Comparison of ENCODE assay signal across 8 mouse cellular contexts in the genomic region with DNA sequence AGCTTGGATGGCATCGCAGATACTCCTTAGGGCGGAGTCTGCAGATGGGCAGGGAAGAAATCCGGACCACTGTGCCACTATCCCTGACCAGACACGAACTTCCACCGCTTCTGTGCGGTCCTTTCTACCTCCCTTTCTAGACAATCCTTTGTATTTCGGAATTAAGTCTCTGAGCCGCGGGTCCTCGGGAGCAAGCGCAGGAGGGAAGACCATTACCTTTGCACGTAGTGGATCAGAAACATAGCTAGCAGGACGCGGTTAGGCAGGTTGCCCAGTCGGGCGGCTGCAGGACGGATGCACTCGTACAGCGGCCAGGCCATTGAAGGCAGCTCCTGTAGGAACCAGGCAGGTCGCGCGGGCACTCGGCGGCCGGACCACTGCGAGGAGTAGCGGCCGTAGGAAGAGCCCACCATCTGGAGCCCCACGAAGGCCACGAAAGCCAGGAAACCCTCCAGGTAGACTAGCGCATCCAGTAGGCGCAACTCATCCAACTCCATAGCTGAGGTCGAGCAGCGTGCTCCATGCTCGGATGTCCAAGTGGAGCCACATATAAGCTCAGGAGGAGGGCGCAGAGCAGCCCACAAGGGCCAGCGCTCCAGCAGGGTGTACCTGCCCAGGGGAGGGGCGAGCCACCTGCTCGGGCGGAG. TPM values are rescaled to one million over a fixed set of nuclear protein-coding genes. Genes with fewer than 3 reads are reported as not detected.
A peak's percentile ranks its signal among the peaks of the same experiment; 100 is the strongest.
DNase-seq lines count a peak whose midpoint lies in the region; ATAC-seq and TF ChIP-seq lines count a peak whose summit lies in the region.

No protein-coding gene starts in this region.

- H3K4me2 ChIP-seq in limb, embryonic 13.5 days (replicated peaks): peak overlapping the region; percentile 92
- peak overlapping the region; percentile 95 for H3K4me2 ChIP-seq in midbrain, embryonic 15.5 days

- peak; percentile 7; the same call in 1 of the 2 replicates for ATAC-seq in limb, embryonic 13.5 days (ENCODE audit: low FRiP score, low read depth)
- peak; percentile 92 for ATAC-seq in midbrain, embryonic 15.5 days (replicated peaks)

- TF ChIP-seq POLR2A in embryonic fibroblast, embryonic 13.5 days (IDR thresholded peaks at IDR 0.05; ENCODE audit: low read depth, low read length): no peak

- H3K4me1 ChIP-seq in embryonic fibroblast, embryonic 13.5 days (ENCODE audit: control insufficient read depth, insufficient read depth, low read length): 0 out of 2 replicates have a peak, but pooled peaks cover 4% of the 10 kb centered on the region
- peaks cover 18% of the 10 kb centered on the region for H3K4me1 ChIP-seq in limb, embryonic 13.5 days
- peaks cover 21% of the 10 kb centered on the region for H3K4me1 ChIP-seq in midbrain, embryonic 15.5 days

- peak; percentile 54 to 65 for DNase-seq in layer of hippocampus, postnatal 10 days (ENCODE audit: low spot score in 2 of 2)
- DNase-seq in layer of hippocampus, adult 9-10 months (ENCODE audit: low spot score): no peak
- peak; percentile 38 for DNase-seq in NIH3T3 (ENCODE audit: low read depth)
- peak; percentile 46 to 47 for DNase-seq in heart, postnatal 14 days
- DNase-seq in frontal cortex, postnatal 25 days (ENCODE audit: low spot score in 2 of 2): no peak

- TF ChIP-seq CTCF in embryonic fibroblast, embryonic 13.5 days (IDR thresholded peaks at IDR 0.05; ENCODE audit: borderline replicate concordance, insufficient read depth, low read length): no peak

- peaks cover 26% of the 10 kb centered on the region for H3K36me3 ChIP-seq in limb, embryonic 13.5 days
- H3K36me3 ChIP-seq in midbrain, embryonic 15.5 days (replicated peaks): peaks cover 17% of the 10 kb centered on the region

- intact Hi-C loops in heart, postnatal 14 days (cut with DNase I): loop anchor here (5.0 kb wide), 3 partner anchors 54 to 104 kb away; a partner anchor contains a TSS

- no peaks in the 10 kb centered on the region for H3K9me3 ChIP-seq in limb, embryonic 13.5 days
- H3K9me3 ChIP-seq in midbrain, embryonic 15.5 days: no peaks in the 10 kb centered on the region

- H3K4me3 ChIP-seq in embryonic fibroblast, embryonic 13.5 days (ENCODE audit: insufficient read depth, low read length): peak overlapping the region; percentile 79
- H3K4me3 ChIP-seq in limb, embryonic 13.5 days: peak overlapping the region; percentile 99
- H3K4me3 ChIP-seq in midbrain, embryonic 15.5 days: peak overlapping the region; percentile 99

- peak overlapping the region; percentile 75 for H3K9ac ChIP-seq in limb, embryonic 13.5 days
- H3K9ac ChIP-seq in midbrain, embryonic 15.5 days: peak overlapping the region; percentile 59

- no peak overlapping the region for H3K27ac ChIP-seq in embryonic fibroblast, embryonic 13.5 days (ENCODE audit: insufficient read depth, low read length)
- H3K27ac ChIP-seq in limb, embryonic 13.5 days: no peak overlapping the region
- peak overlapping the region; percentile 38; the same call in 1 of the 2 replicates for H3K27ac ChIP-seq in midbrain, embryonic 15.5 days

- WGBS in limb, embryonic 13.5 days: under 1% methylated on average over 40 of the region's 40 CpGs
- WGBS in midbrain, embryonic 15.5 days: under 1% methylated on average over 40 of the region's 40 CpGs

- no peaks in the 10 kb centered on the region for H3K27me3 ChIP-seq in limb, embryonic 13.5 days
- no peaks in the 10 kb centered on the region for H3K27me3 ChIP-seq in midbrain, embryonic 15.5 days (replicated peaks)

RNA-seq across cellular contexts. Expression of a gene that starts 0.4 kb away (rescaled TPM):
- total RNA-seq in layer of hippocampus, postnatal 10 days (2021): 10 to 100 TPM; 22.9 TPM
- polyA plus RNA-seq in embryonic fibroblast, embryonic 13.5 days (2011; ENCODE audit: insufficient read length, low read depth, missing spikeins): 2.8 and 3.2 TPM in 2 replicates
- total RNA-seq in heart, postnatal 14 days (2021): 1 to 10 TPM; 1.6 to 1.7 TPM
- polyA plus RNA-seq in limb, embryonic 13.5 days (2015; fragmentation: Nextera tagmentation; extraction: Ambion mirVana): 36.1 TPM in 2 replicates
- 30.0 and 30.6 TPM in 2 replicates for polyA plus RNA-seq in midbrain, embryonic 15.5 days (2015; fragmentation: Nextera tagmentation; extraction: Ambion mirVana)

Comparison
In these comparisons a context has a peak if more than half of its experiments do, and no peak if none do; other contexts are left out.
1. DNase-seq: peak in layer of hippocampus, postnatal 10 days (2 of 2), NIH3T3 (single experiment) and heart, postnatal 14 days (2 of 2); none in layer of hippocampus, adult 9-10 months (single experiment) and frontal cortex, postnatal 25 days (0 of 2).
2. Peak in every context shown above with its lines, with median percentiles within 50 percentile points of each other: H3K4me3 ChIP-seq.